Mouse (Mus musculus) MN1 (cell line): ENCODE measurements around the gene Aen.

Experiments
- DNase-seq: peaks from one replicate; pipeline ENCODE4 v3.0.0-alpha.2; 2016; ENCODE audit warnings: low spot score

Aen gene

DNA sequence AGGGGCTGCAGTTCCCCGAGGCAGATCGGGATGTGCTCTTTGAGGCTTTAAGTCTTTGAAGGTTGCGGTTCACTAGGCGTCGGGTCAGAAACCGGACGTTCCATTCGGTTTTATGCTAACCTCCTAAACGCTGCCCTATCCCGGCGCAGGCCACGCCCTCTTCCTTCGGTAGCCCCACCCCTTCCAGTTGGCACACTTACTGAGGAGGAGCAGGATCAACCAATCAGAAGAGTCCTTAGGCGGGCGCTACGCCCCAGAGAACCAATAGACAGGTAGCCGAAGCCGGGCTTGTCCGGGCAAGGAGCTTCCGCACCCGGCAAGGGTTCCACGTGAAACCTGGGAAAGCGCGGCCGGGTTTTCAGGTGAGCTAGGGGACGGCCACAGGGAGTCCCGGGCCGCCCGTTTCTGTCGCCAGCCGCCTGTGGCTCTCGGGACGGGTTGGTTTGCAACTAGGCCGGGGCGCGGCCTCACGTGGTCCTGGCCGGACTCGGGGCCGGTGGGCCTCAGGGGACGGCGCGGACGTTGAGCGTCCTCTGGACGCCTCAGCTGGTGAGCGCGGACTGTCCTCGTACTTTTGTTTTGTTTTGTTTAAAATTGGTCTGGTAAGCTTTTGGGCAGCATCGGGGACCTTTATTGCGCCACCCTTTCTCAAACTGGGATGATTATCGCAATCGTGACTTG lies at the start of gene Aen:
Gene Aen (plus strand): TSS at position 202 of the 681 bp plus-strand sequence.
- peak; percentile 99 for DNase-seq

DNA sequence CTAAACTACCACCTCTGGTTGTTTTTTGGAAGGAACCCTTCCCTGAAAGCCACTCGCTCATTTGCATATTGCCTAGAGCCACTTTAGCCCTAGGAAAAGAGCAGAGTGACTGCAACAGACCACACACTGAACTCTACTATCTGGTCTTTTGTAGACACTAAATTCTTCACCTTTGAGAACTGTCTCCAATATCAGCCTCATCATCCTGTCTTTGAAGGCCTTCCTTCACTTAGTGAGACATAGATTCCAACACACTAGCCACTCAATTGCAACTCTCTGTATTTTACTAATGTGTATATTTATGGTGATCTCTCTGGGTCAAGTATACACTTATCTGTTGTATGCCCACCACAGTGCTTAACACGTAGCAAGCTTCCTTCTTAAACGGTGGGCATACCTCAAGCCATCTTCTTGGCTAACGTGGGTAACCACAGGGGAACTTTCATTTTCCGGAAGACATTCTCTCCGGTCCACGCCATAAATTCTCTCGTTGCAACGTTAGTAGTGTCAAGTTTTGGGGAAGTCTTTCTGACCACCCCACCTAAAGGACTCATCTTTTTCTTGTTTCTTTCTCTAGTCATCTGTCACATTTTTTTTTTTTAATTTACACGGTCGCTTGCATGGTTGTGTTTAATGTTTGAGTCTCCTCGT lies 49.5 kb upstream of the Aen start:
- DNase-seq = peak; percentile 36

DNA sequence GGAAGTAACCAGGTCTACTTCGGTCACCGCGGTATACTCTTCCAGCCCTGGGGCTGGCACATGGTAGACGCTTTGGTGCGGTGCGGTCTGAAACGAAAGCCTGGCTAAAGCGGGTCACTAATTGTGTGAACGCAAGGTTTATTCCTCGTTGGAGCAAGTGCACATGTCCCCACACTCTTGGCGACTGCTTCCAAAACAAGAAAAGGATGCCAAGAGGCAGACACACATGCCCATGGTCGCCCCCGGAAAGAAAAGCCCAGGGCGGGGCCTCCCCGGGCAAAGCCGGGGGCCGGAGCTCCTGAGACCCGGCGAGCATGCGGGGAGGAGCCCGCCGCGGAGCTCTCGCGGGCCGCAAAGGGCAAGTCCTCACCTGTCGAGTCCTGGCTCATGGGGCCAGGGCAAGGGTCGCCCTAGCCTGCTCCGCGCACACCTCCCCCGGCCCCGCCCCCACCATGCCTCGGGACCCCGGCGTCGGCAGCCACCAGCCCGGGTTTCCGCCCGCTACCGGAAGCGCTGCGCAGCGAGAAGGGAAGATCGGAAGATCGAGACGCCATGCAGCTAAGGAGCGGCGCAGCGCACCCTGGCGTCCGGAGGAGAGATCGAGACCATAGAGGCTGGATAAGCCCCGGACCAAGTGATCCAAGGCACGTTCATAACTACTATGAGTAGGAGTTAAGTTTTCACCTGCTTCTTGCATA lies 48.8 kb upstream of the Aen start, which contains the start of gene Det1:
Gene Det1 (minus strand): TSS at position 527 of the 698 bp plus-strand sequence.
- peak; percentile 93 for DNase-seq

DNA sequence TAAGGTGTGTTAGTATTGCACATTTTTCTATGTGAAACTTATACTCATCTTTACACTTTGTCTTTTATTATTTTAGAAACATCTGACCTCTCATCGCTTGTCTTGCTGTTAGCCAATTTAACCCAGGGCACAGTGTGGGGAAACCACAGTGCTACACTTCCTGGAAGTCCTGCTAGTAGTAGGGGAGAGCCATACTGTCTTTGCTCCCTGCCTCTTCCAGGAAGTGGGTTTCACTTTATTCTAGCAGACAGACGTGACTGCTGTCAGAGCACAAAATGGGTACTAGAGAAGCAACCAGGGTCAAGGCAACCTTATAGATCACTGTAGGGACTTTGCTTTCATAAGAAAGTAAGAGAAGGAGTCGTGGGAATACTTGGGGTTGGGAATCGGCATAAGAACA lies 41.6 kb upstream of the Aen start:
- DNase-seq = no peak

DNA sequence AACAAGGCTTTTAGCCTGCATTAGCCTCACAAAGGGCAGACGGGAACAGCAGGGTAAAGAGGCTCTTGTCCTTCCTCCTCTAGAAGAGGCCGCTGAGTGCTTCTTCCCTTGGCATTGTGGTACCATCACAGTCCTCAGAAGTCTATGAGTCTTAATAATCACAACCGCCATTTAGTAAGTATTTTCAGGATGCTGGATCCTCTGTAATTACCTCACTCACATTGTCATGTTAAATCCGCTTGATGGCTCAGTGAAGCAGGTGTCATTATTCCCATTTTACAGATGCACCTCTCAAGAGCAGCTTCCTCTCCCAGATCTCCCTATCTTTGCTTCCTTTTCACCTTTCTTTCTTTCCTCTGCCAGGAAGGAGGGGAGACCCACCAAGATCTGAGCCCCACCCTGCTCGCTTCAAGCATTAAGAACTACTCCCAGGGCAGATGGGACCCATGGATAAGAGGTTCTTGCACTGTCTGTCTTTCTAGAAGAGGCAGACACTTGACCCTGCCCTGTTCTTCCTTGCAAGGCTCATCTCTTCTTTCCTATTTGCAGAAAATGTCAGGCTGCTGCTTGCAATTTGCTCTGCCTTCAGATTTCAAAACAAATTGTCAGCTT lies 40.5 kb upstream of the Aen start:
- no peak for DNase-seq

DNA sequence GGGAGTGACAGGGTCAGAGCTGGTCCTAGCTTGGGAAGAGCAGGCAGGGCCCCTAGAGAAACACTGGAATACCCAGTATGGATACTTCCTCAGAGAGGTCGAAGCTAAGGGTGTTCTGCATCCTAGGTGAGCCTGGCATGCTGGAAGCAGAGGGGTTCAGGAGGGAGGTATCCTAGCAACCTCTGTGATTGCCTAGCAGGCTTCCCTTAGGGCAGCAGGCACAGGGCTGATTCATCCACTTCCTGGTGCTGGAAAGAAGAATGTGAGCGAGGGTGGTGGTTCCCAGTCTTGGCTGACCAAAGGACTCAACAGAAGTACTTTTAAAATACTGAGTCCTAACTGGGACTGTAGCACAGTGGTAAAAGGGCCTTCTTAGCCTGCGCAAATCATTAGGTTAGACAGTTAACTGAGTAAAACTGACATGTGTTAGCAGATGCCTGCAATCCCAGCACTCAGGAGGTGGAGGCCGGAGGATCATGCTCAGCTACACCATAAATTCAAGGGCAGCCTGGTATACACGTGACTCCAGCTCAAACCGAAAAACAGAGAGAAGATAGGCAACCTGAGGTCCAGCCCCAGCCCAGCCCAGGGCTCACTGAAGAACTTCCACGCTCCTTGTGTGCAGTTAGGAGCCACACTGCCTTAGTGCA lies 31.7 kb upstream of the Aen start:
- no peak for DNase-seq

DNA sequence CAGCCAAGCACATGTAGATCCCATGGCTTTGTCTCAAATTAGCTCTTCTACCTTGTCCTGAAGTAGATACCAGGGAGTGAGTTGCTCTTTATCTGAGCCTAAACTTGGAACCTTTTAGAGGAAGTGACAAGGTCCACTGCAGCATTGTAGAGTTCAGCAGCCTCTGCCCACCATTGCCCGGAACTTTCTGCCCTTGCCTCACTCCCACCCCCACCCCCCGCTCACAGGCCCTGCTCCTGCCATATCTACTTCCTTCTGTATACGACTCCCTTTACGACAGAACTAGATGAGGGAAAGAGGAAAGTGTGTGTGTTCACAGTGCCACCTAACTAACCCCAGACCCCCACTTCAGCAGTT lies 31.2 kb upstream of the Aen start:
- no peak for DNase-seq

DNA sequence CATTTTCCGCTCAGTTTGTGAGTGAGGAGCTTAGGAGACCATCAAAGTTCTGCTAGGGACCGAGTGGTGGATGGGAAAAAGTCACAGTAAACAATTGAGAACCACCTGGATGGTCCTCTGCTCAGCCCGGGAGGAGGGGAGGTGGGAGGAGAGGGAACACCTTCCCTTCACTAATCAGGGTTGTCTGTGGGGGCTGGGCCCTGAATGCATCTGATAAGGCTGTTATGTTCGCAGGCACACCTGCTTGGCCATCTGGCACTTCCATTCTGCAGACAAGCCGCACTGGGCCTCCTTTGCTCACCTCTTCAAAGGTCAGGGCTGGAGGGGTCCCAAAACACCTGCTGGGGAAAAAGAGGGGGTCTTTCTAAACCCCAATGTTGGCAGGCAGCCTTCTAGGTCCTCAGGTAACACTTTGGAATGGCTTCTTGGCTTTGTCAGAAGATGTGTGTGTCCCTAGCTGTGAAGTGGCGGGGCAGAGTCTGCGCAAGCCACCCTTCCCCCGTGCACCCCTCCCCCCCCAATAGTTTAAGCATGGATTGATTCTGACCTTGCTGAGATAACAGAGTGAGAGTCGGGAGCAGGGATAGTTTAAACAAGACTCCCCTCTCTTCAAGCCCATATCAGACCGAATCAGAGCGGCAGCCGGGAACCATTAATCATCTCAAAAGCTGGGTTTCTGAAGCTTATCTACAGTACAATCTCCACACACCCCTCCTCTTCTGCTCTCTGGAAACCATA lies 30.3 kb upstream of the Aen start:
- no peak for DNase-seq

DNA sequence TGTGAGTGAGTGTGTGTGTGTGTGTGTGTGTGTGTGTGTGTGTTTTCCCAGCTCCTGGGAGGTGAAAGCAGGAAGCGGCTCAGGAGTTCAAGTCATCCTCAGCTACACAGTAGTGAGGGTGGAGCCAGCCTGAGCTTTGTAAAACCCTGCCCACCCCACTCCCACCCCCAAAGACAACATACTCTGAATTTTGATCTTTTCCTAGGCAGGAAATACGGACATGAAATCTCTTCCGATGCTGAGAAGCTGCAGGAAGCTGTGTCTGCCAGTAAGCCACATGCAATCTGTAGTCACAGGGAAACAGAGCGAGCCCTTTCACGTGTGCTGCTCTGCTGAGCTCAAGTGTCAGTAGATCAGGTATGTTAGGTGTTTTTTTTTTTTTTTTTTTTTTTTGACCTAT lies 26.9 kb upstream of the Aen start:
- DNase-seq = no peak

DNA sequence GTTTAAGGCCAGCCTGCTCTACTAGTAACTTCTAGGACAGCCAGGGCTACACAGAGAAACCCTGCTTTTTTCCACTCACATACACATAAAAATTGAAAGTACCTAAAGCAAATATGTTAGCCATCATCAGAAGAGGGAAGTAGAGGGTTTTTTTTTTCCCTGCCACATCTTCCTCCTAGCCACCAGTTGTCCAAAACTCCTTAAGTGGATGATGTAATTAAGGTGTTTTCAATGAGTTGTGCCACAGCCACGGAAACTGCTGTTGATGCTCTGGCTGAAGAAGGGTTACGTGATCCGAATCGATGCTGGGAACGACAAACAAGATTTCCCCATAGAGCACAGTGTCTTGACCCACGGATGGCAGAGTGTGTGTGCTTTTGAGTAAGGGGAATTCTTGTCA lies 23.3 kb upstream of the Aen start:
- DNase-seq = no peak

DNA sequence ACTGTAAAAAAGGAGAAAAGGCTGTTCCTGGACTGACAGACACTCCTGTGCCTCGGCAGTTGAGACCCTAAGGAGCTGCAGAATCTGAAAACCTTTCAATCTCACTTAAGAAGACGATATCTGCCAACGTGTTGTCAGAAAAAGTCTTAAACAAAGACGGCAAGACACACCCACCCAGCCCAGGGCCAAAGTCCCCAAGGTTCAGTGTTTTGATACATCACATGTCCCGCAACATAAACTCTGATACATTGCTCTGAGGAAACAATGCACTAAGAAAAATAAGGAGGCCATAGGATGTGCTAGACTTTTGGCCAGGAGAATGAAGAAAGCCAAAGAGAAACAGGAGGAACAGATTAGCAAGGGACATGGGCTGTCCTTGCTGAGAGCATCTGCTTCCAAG lies 22.8 kb upstream of the Aen start:
- no peak for DNase-seq

DNA sequence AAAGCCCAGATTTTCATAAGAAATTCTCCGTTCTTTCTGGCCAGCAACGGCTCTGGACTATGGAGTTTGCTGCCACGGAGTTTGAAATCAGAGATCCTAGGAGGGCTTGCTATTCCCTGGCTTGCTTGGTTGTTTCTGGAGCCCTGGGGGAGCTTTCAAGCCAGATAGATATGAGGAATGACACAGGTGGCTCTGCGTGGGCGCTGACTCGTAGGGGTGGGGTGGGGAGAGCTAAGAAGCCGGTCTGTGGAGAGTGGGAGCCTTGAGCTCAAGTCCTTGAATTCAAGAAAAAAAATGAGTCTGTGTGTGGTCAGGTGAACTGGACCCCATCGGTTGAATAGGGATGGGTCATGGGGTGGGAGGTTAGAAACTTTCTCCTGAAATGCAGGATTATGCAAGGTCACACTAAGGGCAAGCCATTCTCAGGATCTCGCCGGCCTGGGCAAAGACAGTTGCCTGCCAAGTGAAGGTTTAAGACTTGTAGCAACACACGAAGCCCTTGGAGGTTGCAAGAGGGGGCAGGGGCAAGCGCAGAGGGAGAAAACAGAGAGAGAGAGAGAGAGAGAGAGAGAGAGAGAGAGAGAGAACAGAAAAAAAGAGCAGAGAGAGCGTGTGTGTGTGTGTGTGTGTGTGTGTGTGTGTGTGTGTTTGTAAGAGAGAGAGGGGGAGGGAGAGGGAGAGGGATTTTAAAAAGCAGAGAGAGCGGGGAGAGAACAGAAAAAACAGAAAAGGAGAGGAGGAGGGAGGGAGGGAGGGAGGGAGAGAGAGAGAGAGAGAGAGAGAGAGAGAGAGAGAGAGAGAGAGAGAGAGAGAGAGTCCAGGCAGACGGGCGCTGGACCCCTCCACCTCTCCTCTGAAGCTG lies 13.8 kb upstream of the Aen start:
- peak; percentile 61 for DNase-seq

DNA sequence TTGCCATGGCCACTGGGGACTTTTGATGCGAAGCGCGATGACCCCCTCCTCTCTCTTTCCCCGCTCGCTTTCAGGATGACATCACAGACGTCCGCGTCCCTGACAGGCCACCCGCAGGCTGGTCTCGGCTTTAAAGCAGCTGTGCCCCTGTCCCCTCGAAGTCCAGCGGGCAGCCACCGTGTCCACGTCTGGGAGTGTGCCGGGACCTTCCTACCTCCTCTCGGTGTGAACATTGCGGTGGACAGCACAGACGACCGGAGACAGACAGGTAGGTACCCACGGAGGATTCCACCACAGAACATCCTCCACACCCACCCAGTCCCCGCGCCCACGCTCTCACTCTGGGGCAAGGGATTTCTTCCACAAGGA lies 13.2 kb upstream of the Aen start:
- DNase-seq = peak; percentile 91

DNA sequence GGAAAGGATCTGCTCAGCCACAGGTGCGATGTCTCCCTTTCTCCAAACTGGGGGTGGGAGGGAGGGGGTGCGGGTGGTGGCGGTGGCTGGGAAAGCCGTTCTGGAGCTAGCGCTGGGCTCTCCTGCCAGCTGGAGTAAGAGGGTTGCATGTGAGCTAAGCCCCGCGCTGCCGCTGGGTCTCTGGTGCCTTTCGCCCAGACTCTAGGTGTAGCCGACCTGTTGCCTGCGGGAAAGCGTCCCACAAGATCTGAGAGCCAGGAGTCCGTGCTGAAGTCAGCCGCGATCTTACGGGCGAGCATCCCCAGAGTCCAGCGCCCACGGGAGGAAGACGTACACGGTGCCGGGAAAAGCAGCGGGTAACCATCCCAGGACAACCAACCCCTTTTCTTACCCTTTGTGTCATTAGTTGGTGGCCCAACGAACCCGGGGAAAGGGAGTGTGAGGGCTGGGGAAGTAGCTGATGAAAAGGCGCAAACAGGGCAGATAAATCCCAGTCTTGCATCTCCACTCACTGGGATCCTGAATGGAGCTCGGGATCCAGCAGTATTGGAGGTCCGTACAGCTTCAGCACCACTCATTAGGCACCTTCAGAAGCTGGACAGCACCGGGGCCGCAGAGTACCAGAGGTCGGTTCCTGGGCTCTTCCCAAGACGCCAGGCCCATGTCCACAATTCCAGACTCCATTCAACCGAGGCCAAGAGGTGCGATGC lies 12.5 kb upstream of the Aen start:
- no peak for DNase-seq

DNA sequence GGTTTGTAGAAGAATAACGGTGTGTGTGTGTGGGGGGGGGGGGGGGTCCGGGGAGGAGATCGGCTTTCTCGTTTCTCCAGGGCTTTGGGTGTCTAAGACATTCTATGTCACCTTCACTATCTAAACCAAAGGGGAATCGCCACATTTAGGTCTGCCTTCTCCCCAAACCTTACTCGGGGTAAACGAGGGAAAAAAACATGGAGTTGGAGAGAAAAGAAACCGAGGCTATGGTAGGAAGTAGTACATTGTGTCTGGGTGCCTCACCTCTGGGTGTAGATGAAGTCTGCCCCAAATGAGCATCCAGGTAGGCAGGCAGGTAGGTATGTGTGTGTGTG lies 12.0 kb upstream of the Aen start:
- no peak for DNase-seq

DNA sequence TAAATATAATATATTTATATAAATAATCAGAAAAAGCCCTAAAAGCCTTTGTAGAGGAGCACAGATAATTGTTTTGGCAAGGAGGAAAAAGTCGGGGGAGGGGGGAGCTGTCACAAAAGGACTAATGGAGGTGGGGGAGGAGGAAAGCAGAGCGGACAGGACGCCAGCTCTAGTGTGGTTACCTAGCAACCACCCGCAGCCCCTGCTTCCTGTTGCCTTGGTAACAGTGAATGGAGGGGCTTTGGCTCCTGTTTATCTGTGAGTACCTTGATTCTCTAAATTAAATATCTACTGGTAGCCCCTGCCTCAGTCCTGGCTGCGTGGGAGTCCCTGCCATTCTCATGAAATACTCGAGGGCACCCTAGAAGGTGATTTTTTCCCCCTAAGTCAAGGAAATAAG lies 11.5 kb upstream of the Aen start:
- peak; percentile 65 for DNase-seq

DNA sequence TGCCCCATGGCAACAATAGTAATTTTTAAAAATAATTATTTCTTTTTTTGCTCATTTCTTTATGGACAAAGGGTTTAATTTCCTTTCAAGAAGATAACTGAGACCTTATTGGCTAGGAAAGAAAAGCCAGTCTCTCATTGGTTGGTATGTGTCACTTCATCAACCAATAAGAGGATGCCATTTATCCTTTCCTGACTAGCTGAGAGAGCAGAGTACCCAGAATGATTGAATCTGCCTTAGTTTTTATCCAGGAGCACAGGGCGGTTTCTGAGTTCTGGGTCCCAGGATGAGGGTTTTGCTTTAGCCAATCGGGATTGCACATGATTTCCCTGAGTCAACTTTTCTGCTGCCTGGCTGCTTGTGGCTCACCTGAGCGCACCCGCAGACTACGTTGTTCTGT lies 10.2 kb upstream of the Aen start:
- peak; percentile 46 for DNase-seq

DNA sequence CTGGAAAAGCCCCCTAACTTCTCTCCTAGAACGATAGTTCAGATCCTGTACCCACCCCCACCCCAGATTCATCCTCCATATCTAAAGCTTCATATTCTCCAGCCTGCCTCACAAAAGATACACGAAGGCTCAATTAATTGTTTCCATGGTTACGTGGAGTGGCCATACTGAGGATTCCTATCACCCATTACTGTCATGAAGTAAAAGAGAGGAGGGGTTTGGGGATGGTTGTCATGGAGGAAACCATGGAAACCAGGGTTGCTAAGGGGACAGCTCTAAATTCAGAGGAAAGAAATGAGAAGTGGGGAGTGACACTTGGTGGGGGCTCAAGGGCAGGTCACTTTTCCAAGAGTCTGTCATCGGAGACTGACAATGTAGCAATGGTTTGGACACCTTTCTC lies 9.2 kb upstream of the Aen start:
- peak; percentile 50 for DNase-seq

DNA sequence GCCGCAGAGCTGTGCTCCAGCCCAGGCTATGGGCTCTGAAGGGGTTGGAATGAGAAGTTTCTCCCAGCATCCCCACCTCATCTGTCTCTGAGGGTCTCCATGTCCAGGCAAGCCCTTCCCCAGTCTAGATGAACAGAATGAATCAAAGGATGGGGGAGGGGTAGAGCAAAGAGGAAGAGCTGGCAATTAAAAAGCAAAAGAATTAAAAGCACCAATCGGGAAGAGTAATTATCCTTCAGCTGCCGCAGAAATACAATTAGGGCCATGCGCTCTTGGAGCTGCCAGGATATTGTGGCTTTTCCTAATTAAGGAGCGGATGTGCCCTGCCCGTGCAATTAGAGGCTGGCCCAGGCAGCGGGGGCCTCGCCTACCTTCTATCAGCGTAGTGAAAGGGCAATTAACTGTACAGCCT lies 8.2 kb upstream of the Aen start:
- DNase-seq = peak; percentile 88

DNA sequence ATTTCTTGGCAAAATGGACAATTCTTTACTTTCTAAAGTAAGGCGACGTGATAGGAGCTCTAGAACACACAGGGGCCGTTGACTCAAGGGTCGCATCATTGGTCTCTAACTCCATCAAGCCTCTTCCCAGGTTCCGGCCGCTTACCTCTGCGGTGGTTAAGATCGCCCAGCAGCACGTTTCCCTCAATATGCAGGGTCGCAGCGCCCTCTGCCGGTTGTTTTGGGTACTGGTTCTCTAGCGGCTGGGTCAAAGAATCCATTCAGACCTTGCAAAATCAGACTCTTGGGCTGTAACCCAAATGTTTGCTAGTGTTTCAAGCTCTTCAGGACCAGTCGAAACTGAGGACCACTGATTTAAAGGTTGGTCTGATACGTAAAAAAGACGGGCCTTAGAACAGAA lies 5.0 kb upstream of the Aen start:
- DNase-seq = peak; percentile 89
